Mouse (Mus musculus): Measurements from ENCODE around the gene Gm1113. TPM values are rescaled to one million over a fixed set of nuclear protein-coding genes. Genes with fewer than 3 reads are reported as not detected.
A peak's percentile ranks its signal among the peaks of the same experiment; 100 is the strongest.

The Gm1113 gene
- total and polyA plus RNA-seq, 3 experiments = not detected

GRCm38 (mm10) chr9:35468913-35469312, 49.2 kb downstream of the Gm1113 start:
- Histone ChIP-seq H3K4me1 (ENCODE audit: control insufficient read depth, insufficient read depth, low read length) (no peaks in the 10 kb centered on the region), H3K27ac (no peak overlapping the region), H3K27me3 (ENCODE audit: control insufficient read depth, insufficient read depth, low read length) (no peaks in the 10 kb centered on the region), H3K79me2 (replicated peaks; ENCODE audit: control insufficient read depth, insufficient read depth, low read length) (no peaks in the 10 kb centered on the region), H3K9ac (ENCODE audit: low read depth, low read length) (no peak overlapping the region), H3K36me3 (ENCODE audit: control insufficient read depth, insufficient read depth, low read length) (no peaks in the 10 kb centered on the region), H3K4me3 (no peak overlapping the region)
- DNase-seq = no peak
- TF ChIP-seq POLR2A (IDR thresholded peaks at IDR 0.05; ENCODE audit: insufficient read depth, low read depth, low read length) (no peak), CTCF (IDR thresholded peaks at IDR 0.05) (no peak), EP300 (IDR thresholded peaks at IDR 0.05; ENCODE audit: insufficient read depth, low read depth, low read length) (no peak)
- intact Hi-C loops (cut with DNase I) = no loop called here

- peak in 1 of 2 experiments; percentile 12 for DNase-seq
- Histone ChIP-seq H3K9ac (ENCODE audit: low read depth, low read length) (no peak overlapping the region), H3K27ac (no peak overlapping the region), H3K4me1 (ENCODE audit: control insufficient read depth, insufficient read depth, low read length) (no peaks in the 10 kb centered on the region), H3K79me2 (replicated peaks; ENCODE audit: control insufficient read depth, insufficient read depth, low read length) (no peaks in the 10 kb centered on the region), H3K27me3 (ENCODE audit: control insufficient read depth, insufficient read depth, low read length) (no peaks in the 10 kb centered on the region), H3K4me3 (no peak overlapping the region), H3K36me3 (ENCODE audit: control insufficient read depth, insufficient read depth, low read length) (no peaks in the 10 kb centered on the region)
- intact Hi-C loops (cut with DNase I) = no loop called here
- 59% methylated on average over 8 of the region's 8 CpGs for WGBS
- TF ChIP-seq CTCF (IDR thresholded peaks at IDR 0.05) (no peak), EP300 (IDR thresholded peaks at IDR 0.05; ENCODE audit: insufficient read depth, low read depth, low read length) (no peak), POLR2A (IDR thresholded peaks at IDR 0.05; ENCODE audit: insufficient read depth, low read depth, low read length) (no peak)
Measured at GRCm38 (mm10) chr9:35467264-35467817, 50.7 kb downstream of the Gm1113 start.

GRCm38 (mm10) chr9:35459594-35459993, 58.5 kb downstream of the Gm1113 start:
- DNase-seq = no peak
- intact Hi-C loops (cut with DNase I) = no loop called here
- no peak overlapping the region for H3K4me3 ChIP-seq
- H3K27me3 ChIP-seq (ENCODE audit: control insufficient read depth, insufficient read depth, low read length) = no peaks in the 10 kb centered on the region
- H3K36me3 ChIP-seq (ENCODE audit: control insufficient read depth, insufficient read depth, low read length) = no peaks in the 10 kb centered on the region
- TF ChIP-seq EP300 (IDR thresholded peaks at IDR 0.05; ENCODE audit: insufficient read depth, low read depth, low read length) (no peak), CTCF (IDR thresholded peaks at IDR 0.05) (no peak), POLR2A (IDR thresholded peaks at IDR 0.05; ENCODE audit: insufficient read depth, low read depth, low read length) (no peak)
- H3K9ac ChIP-seq (ENCODE audit: low read depth, low read length) = no peak overlapping the region
- H3K27ac ChIP-seq = no peak overlapping the region
- H3K79me2 ChIP-seq (replicated peaks; ENCODE audit: control insufficient read depth, insufficient read depth, low read length) = no peaks in the 10 kb centered on the region
- 57% methylated on average over 8 of the region's 8 CpGs for whole genome bisulfite sequencing
- H3K4me1 ChIP-seq (ENCODE audit: control insufficient read depth, insufficient read depth, low read length) = no peaks in the 10 kb centered on the region

Other genes starting within 250 kb of the Gm1113 start
- gene Cdon, start 97.1 kb downstream of the Gm1113 start, total RNA-seq (2021) = 10 to 100 TPM in 1 of 2 experiments, 1 to 10 TPM in 1; 9.7 to 10.2 TPM
- gene Cdon, start 97.1 kb downstream of the Gm1113 start, polyA plus RNA-seq (2012; rRNA removed) = 6.0 and 10.9 TPM in 2 replicates
- gene Ddx25, start 40.3 kb upstream of the Gm1113 start, total RNA-seq (2021) = not detected
- gene Ddx25, start 40.3 kb upstream of the Gm1113 start, polyA plus RNA-seq (2012; rRNA removed) = 0.04 and 0.06 TPM in 2 replicates
- 1 to 10 TPM; 6.0 to 6.3 TPM for gene Pus3, start 40.3 kb upstream of the Gm1113 start, total RNA-seq (2021)
- 1.8 and 4.1 TPM in 2 replicates for gene Pus3, start 40.3 kb upstream of the Gm1113 start, polyA plus RNA-seq (2012; rRNA removed)
- gene Pate2, start 52.0 kb upstream of the Gm1113 start, total RNA-seq (2021) = not detected
- 0.06 TPM in 1 of 2 replicates, not detected in the other for gene Pate2, start 52.0 kb upstream of the Gm1113 start, polyA plus RNA-seq (2012; rRNA removed)
- gene Hyls1, start 52.1 kb upstream of the Gm1113 start, total RNA-seq (2021) = 1 to 10 TPM; 1.5 to 2.0 TPM
- gene Hyls1, start 52.1 kb upstream of the Gm1113 start, polyA plus RNA-seq (2012; rRNA removed) = 0.68 and 1.3 TPM in 2 replicates
- not detected for gene Pate4, start 93.7 kb upstream of the Gm1113 start, total RNA-seq (2021)
- gene Pate4, start 93.7 kb upstream of the Gm1113 start, polyA plus RNA-seq (2012; rRNA removed) = not detected in 2 replicates
- gene Pate3, start 129.9 kb upstream of the Gm1113 start, total RNA-seq (2021) = not detected
- not detected in 2 replicates for gene Pate3, start 129.9 kb upstream of the Gm1113 start, polyA plus RNA-seq (2012; rRNA removed)
- gene Pate1, start 169.1 kb upstream of the Gm1113 start, total RNA-seq (2021) = not detected
- not detected in 2 replicates for gene Pate1, start 169.1 kb upstream of the Gm1113 start, polyA plus RNA-seq (2012; rRNA removed)
- not detected for gene Gm17677, start 222.8 kb upstream of the Gm1113 start, total RNA-seq (2021)
- not detected in 2 replicates for gene Gm17677, start 222.8 kb upstream of the Gm1113 start, polyA plus RNA-seq (2012; rRNA removed)

Data from heart, adult 2 months (tissue).